Mouse (Mus musculus) natural killer cell, adult 2 months (primary cell): ENCODE results near the gene Glrb.

Experiments
- DNase-seq, 2 experiments: peaks; one replicate each; pipeline ENCODE4 v3.0.0; 2022; ENCODE audit warnings: low spot score in 2 of 2

Gene Glrb

DNA sequence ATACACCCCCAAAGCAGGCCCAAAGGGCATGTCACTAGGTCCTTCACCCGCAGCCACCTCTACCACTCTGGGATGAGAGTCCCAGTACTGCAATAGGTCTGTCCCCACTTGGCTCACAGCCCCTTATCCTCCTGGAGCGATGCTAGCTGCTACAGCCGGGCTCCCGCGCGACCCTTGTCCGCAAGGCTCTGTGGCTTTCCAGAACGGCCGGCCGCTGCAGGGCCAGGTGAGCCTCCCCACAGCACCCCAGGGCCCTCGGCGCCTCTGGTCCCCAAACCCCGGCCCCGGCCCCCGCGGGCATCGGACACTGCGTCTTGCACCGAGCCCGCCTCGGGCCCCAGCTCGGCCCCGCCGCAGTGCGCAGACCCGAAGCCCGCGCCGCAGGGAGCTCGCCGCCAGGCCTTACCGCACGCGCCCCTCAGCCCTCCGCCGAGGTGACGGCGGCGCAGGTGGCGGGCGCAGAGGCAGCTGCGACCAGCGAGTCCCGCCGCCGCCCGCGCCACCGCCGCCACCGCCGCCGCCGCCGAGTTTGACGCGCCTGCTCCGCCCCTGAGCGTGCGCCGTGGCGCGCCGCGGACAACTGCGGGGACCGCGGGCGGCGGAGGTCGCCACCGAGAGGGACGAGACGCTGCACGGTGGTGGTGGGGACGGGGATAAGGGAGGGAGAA is at the start of gene Glrb:
Glrb (minus strand) TSS at position 550 of the 668 bp plus-strand sequence.
- no peak for DNase-seq

DNA sequence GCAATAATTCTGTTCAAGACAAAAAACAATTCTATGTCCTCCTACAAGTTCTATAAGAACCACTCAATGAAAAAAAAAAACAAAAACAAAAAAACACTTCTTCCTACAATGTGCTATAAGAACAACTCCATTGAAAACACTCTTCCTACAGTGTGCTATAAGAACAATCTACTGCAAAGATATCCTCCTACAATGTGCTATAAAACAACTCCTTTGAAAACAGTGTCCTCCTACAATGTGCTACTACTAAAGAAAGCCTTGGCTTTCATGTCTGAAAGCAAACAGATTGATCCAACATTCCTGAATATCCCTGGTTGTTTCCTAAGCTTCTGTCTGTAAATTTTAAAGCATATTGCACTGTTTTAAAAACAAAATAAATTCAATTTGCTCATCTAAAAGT is 46.5 kb upstream of the Glrb start:
- DNase-seq: no peak

- peak in 1 of 2 experiments; percentile 14 for DNase-seq
Observed at GRCm38 (mm10) chr3:80958591-80958990, 45.1 kb upstream of the Glrb start.

DNA sequence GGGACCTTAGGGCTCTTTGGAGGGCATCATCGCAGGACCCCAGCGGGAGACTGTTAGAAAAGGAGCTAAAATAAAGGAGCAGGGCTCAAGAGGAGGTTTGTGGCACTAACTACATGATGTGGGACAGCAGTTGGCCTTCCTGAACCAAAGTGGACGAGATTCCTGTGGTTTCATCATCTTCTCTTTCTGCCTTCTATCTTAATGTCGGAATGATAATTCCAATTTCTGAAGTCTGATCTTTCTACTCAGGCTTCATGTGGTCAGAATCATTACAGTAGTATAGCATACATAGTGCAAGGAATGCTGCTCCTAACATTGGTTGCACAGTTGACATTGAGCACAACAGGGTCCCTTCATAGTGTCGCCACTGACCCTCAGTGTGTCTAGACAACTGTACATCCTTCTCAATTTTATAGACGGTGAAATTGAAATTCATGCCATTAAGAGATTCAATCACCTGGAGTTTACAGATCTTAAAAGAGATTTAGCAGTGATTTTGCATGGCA is 372 bp upstream of the Glrb start:
- no peak for DNase-seq

GRCm38 (mm10) chr3:80894745-80895480 is 18.5 kb downstream of the Glrb start:
- DNase-seq: no peak

- no peak for DNase-seq
Observed at GRCm38 (mm10) chr3:80894328-80894727, 19.1 kb downstream of the Glrb start.

GRCm38 (mm10) chr3:80893055-80893690 is 20.3 kb downstream of the Glrb start:
- no peak for DNase-seq

- no peak for DNase-seq
Observed at GRCm38 (mm10) chr3:80891087-80891486, 22.4 kb downstream of the Glrb start.

GRCm38 (mm10) chr3:80885174-80885573 is 28.3 kb downstream of the Glrb start:
- no peak for DNase-seq

DNA sequence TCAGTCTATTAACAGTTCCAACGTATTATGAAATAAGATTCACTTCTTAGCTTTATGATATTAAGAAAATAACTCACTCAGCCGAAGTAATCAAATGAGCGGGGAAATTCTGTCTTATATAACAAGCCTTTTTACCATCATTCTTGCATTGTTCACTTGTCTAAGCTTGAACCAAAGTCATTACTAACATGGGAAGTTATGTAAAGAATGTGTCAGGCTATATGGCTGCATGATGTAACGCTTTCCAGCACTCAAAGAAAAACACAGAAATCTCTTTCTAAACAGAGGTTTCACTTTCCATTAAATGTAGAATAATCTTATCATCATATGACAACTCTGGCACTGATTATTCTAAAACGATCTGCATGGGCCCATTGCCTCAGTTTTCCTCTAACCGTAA is 29.9 kb downstream of the Glrb start:
- DNase-seq: no peak

- no peak for DNase-seq
Observed at GRCm38 (mm10) chr3:80880660-80881293, 32.7 kb downstream of the Glrb start.

GRCm38 (mm10) chr3:80878571-80878970 is 34.9 kb downstream of the Glrb start:
- DNase-seq: no peak

GRCm38 (mm10) chr3:80874690-80875353 is 38.6 kb downstream of the Glrb start:
- no peak for DNase-seq

DNA sequence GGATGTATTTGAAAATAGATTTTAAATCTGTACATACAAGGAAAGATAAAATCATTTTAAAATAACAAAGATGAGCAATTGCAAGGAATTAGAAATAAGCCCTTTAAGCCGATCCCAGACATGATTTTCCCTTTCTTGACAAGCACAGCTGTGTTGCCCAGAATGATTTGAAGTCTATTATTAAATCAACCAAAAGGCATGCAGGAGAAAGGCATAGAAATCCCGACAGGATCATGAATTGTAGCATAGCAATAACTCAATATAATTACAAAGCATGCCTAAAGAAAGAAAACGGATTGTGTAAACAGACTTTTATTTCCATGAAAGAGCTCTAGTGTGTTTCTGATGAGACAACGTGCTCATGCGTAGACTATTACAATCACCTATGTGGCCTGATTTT is 39.4 kb downstream of the Glrb start:
- DNase-seq: no peak

GRCm38 (mm10) chr3:80871472-80872171 is 41.8 kb downstream of the Glrb start:
- DNase-seq: no peak

DNA sequence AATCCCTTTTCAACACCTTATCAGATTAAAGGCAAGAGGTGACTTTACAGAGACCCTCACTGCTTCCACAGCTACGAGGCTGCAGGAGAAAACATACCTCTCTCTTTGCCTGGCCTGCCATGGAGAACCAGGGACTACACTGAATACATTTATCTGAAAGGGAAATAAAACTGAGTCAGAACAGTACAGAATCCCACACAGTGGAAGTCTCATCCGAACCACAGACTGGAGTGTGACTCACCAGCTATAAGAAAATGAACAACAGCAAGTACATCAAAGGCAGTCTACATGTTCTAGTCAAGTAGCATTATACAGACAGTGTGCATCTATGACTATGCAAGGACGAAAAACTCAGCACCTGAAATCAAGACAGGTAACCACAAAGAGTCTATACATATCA is 46.1 kb downstream of the Glrb start:
- DNase-seq: no peak

- DNase-seq: no peak
Observed at GRCm38 (mm10) chr3:80852912-80853507, 60.5 kb downstream of the Glrb start.

DNA sequence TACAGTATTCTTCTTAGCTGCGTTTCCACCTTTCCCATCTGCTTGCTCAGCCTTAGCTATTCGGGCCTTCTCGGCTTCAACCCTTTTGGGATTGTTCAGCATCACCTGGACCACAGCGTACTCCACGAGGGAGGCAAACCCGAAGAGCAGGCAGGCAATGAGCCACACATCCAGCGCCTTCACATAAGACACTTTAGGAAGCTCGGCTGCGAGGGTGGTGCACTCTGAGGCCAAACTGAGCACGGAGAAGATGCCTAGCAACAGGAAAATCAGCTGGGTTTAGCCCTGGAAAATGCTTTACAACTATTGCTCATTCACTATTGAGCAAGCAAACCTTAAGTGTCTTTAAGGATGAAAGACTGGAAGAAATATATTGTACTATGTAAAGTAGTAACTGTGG is 62.5 kb downstream of the Glrb start:
- no peak for DNase-seq

- DNase-seq: no peak
Observed at GRCm38 (mm10) chr3:80845634-80846033, 67.8 kb downstream of the Glrb start.

DNA sequence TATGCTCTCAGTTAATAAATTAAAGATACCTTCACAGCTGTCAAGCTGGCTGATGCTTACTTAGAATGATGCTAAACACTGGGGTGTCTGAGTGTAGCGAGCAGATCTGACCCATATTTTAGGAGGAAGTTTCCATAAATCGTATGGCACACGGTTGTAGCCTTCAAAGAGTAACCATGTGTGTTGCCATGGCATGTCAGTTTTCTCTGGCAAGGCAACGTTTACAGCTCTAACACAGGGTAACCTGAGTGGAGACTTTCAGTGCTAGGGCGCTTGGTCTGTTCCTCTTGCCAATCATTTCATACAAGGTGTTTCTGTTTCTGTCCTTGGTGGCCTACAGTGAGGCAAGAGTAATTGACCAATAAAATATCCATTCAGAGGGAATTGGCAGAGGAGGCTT is 73.6 kb downstream of the Glrb start:
- no peak for DNase-seq

DNA sequence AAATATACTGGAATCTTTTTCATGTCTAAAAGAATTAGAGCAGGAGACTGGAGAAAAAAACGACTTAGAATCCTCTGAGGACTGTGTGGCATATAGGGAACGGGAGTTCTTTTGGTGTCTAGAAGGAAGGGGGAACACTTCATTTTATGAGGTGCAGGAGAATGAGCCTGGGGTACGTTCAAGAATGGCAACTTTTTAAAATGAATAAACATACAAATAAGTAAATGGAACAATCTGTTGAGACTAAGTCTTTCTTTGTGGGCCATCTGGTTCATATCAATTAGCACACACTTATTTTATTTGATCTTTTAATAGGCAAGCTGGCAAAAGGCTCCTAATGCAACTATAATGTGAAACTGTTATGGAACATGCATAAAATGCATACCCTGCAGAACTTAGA is 75.9 kb downstream of the Glrb start:
- DNase-seq: no peak
